ENCODE assay signal across 7 mouse cellular contexts in the genomic region with DNA sequence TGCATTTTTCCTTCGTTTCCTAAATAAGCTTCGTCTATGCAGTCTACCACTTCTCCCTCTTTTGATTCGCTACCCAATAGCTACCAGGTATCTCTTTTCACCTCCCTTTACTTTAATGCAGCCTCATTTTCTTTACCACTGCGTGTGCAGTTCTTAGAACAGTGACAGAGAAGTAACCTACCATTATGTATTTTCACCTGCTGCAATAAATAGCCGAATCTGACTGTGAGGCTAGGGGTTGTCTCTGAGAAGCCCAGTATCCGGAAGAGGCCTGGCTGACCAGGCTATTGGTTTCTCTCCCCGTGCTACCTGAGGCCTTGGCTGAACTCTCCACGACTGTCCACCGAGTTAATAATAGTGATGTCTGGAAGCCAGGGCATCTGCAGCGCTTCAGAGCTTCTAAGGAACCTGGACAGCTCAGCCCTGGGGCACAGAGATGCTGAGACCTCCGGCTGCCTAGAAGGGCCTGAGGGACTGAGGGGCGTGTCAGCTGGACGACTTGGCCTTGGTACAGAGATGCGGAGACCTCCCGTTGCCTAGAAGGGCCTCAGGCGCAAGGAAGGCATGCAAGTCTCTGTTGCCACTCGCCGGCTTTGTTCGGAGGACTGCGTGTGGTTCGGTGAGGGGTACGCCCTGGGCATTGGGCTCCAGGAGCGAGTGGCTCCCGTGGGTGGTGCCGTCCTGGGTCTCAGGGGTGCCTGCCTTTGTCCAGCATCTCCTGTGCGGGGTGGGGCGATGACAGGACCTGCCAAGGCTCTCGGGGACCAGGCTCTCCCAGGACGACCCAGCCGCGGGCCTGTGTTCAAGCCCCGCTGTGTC. TPM values are rescaled to one million over a fixed set of nuclear protein-coding genes. Genes with fewer than 3 reads are reported as not detected.
DNase-seq lines count a peak whose midpoint lies in the region; ATAC-seq lines count a peak whose summit lies in the region.

No protein-coding gene starts in this region.

- peak overlapping the region; percentile 79 for H3K4me2 ChIP-seq in intestine, embryonic 14.5 days (ENCODE audit: low read length)

- peak overlapping the region; percentile 60 for H3K9ac ChIP-seq in intestine, embryonic 14.5 days (ENCODE audit: low read length)

- ATAC-seq in intestine, embryonic 14.5 days (replicated peaks; ENCODE audit: low FRiP score, low TSS enrichment, low read depth), result peak; percentile 93
- ATAC-seq in megakaryocyte-erythroid progenitor cell, adult 5-6 weeks (replicated peaks; ENCODE audit: low FRiP score, low TSS enrichment, poor library complexity, severe bottlenecking), result peak; percentile 65; the same call in 1 of the 2 replicates

- peaks cover 4% of the 10 kb centered on the region; the same call in 1 of the 2 replicates for H3K9me3 ChIP-seq in intestine, embryonic 14.5 days (ENCODE audit: control insufficient read depth, low read length)

- intact Hi-C loops in left cerebral cortex, postnatal 36 days (cut with DNase I), result no loop called here

- peak overlapping the region; percentile 56 for H3K4me3 ChIP-seq in intestine, embryonic 14.5 days (ENCODE audit: low read depth, low read length)

- H3K27me3 ChIP-seq in intestine, embryonic 14.5 days (replicated peaks; ENCODE audit: control insufficient read depth, insufficient read depth, low read length), result no peaks in the 10 kb centered on the region

- 0 out of 2 replicates have a peak, but pooled peaks cover 3% of the 10 kb centered on the region for H3K36me3 ChIP-seq in intestine, embryonic 14.5 days (ENCODE audit: control insufficient read depth, insufficient read depth, low read length)

- H3K4me1 ChIP-seq in intestine, embryonic 14.5 days (replicated peaks; ENCODE audit: control insufficient read depth, insufficient read depth, low read length), result no peaks in the 10 kb centered on the region; the same call in 1 of the 2 replicates

- WGBS in intestine, embryonic 14.5 days, result 15% methylated on average over 32 of the region's 32 CpGs

- no peak overlapping the region for H3K27ac ChIP-seq in intestine, embryonic 14.5 days (ENCODE audit: low read depth)

- peak; percentile 40 to 68 for DNase-seq in adrenal gland, postnatal 36 days
- peak; percentile 71 for DNase-seq in embryo, embryonic 11.5 days (ENCODE audit: low read depth, low spot score)
- peak; percentile 34 for DNase-seq in gastrocnemius, postnatal 25 days
- DNase-seq in intestine, embryonic 14.5 days (ENCODE audit: low spot score), result peak; percentile 85
- peak; percentile 24 to 37 for DNase-seq in left cerebral cortex, postnatal 36 days (ENCODE audit: low spot score in 2 of 2)
- peak; percentile 11 to 18 for DNase-seq in right cerebral cortex, postnatal 36 days (ENCODE audit: low spot score in 2 of 2)

RNA-seq across cellular contexts. Expression of a gene that starts 17.4 kb away (rescaled TPM):
- total RNA-seq in adrenal gland, postnatal 36 days (2021), result 1 to 10 TPM; 5.4 to 9.8 TPM
- 1 to 10 TPM; 4.2 to 4.4 TPM for total RNA-seq in gastrocnemius, postnatal 25 days (2021)
- 3.2 and 3.3 TPM in 2 replicates for polyA plus RNA-seq in intestine, embryonic 14.5 days (2014; fragmentation: Nextera tagmentation; extraction: Ambion mirVana)
- 1 to 10 TPM; 3.5 to 5.5 TPM for total RNA-seq in left cerebral cortex, postnatal 36 days (2021)
- total RNA-seq in megakaryocyte-erythroid progenitor cell, adult 5-6 weeks (2014; fragmentation: Nextera tagmentation), result 2.2 and 3.2 TPM in 2 replicates
- total RNA-seq in megakaryocyte-erythroid progenitor cell, adult 5-6 weeks (2017), result 3.2 and 3.8 TPM in 2 replicates

RNA-seq across cellular contexts. Expression of a gene that starts 19.9 kb away (rescaled TPM):
- 1 to 10 TPM; 4.5 to 5.4 TPM for total RNA-seq in adrenal gland, postnatal 36 days (2021)
- 1 to 10 TPM; 1.4 to 1.8 TPM for total RNA-seq in gastrocnemius, postnatal 25 days (2021)
- 17.5 and 19.7 TPM in 2 replicates for polyA plus RNA-seq in intestine, embryonic 14.5 days (2014; fragmentation: Nextera tagmentation; extraction: Ambion mirVana)
- total RNA-seq in left cerebral cortex, postnatal 36 days (2021), result 1 to 10 TPM; 7.2 to 8.7 TPM
- total RNA-seq in megakaryocyte-erythroid progenitor cell, adult 5-6 weeks (2014; fragmentation: Nextera tagmentation), result not detected in 2 replicates
- total RNA-seq in megakaryocyte-erythroid progenitor cell, adult 5-6 weeks (2017), result not detected in 2 replicates

RNA-seq across cellular contexts. Expression of a gene that starts 37.1 kb away (rescaled TPM):
- total RNA-seq in adrenal gland, postnatal 36 days (2021), result 100 to 1,000 TPM in 1 of 2 experiments, 10 to 100 TPM in 1; 93.8 to 116 TPM
- total RNA-seq in gastrocnemius, postnatal 25 days (2021), result 10 to 100 TPM; 31.3 to 34.4 TPM
- polyA plus RNA-seq in intestine, embryonic 14.5 days (2014; fragmentation: Nextera tagmentation; extraction: Ambion mirVana), result 56.0 and 56.9 TPM in 2 replicates
- total RNA-seq in left cerebral cortex, postnatal 36 days (2021), result 100 to 1,000 TPM; 135 to 167 TPM
- total RNA-seq in megakaryocyte-erythroid progenitor cell, adult 5-6 weeks (2014; fragmentation: Nextera tagmentation), result 54.2 and 64.7 TPM in 2 replicates
- 50.1 and 93.1 TPM in 2 replicates for total RNA-seq in megakaryocyte-erythroid progenitor cell, adult 5-6 weeks (2017)

RNA-seq across cellular contexts. Expression of a gene that starts 47.9 kb away (rescaled TPM):
- total RNA-seq in adrenal gland, postnatal 36 days (2021), result 10 to 100 TPM; 19.3 to 24.7 TPM
- 1 to 10 TPM; 7.3 to 9.2 TPM for total RNA-seq in gastrocnemius, postnatal 25 days (2021)
- polyA plus RNA-seq in intestine, embryonic 14.5 days (2014; fragmentation: Nextera tagmentation; extraction: Ambion mirVana), result 35.2 and 38.0 TPM in 2 replicates
- 10 to 100 TPM; 20.8 to 22.0 TPM for total RNA-seq in left cerebral cortex, postnatal 36 days (2021)
- 35.0 and 37.7 TPM in 2 replicates for total RNA-seq in megakaryocyte-erythroid progenitor cell, adult 5-6 weeks (2014; fragmentation: Nextera tagmentation)
- total RNA-seq in megakaryocyte-erythroid progenitor cell, adult 5-6 weeks (2017), result 24.6 and 40.4 TPM in 2 replicates

RNA-seq across cellular contexts. Expression of a gene that starts 47.9 kb away (rescaled TPM):
- 1 to 10 TPM; 1.9 to 2.0 TPM for total RNA-seq in adrenal gland, postnatal 36 days (2021)
- under 1 TPM; 0.51 to 0.67 TPM for total RNA-seq in gastrocnemius, postnatal 25 days (2021)
- 50.4 and 53.0 TPM in 2 replicates for polyA plus RNA-seq in intestine, embryonic 14.5 days (2014; fragmentation: Nextera tagmentation; extraction: Ambion mirVana)
- 1 to 10 TPM; 1.2 TPM for total RNA-seq in left cerebral cortex, postnatal 36 days (2021)
- 136 and 143 TPM in 2 replicates for total RNA-seq in megakaryocyte-erythroid progenitor cell, adult 5-6 weeks (2014; fragmentation: Nextera tagmentation)
- total RNA-seq in megakaryocyte-erythroid progenitor cell, adult 5-6 weeks (2017), result 280 and 313 TPM in 2 replicates

Comparison
In these comparisons a context has a peak if more than half of its experiments do, and no peak if none do; other contexts are left out.
1. DNase-seq: peak in every context shown above with its lines; median percentile 85 in intestine, embryonic 14.5 days; 71 in embryo, embryonic 11.5 days; 54 in adrenal gland, postnatal 36 days; 34 in gastrocnemius, postnatal 25 days; 30 in left cerebral cortex, postnatal 36 days; 14 in right cerebral cortex, postnatal 36 days.